Mouse (Mus musculus) testis, adult 10 weeks (tissue): ENCODE data around the gene Hao1. TPM values are rescaled to one million over a fixed set of nuclear protein-coding genes. Genes with fewer than 3 reads are reported as not detected.

ENCODE experiments used
- polyA plus RNA-seq: library from polyadenylated mRNA; stranded (reverse); fragments of 350-450 nt; fragmentation: Illumina TruSeq; extraction: RNeasy Lipid Tissue Mini Kit (QIAGEN cat#74804); gene quantifications from one replicate; pipeline ENCODE4 v1.2.3, GENCODE M21; 2014; ENCODE audit warnings: low read depth, low replicate concordance

Hao1 gene
- polyA plus RNA-seq: 0.87 TPM

DNA sequence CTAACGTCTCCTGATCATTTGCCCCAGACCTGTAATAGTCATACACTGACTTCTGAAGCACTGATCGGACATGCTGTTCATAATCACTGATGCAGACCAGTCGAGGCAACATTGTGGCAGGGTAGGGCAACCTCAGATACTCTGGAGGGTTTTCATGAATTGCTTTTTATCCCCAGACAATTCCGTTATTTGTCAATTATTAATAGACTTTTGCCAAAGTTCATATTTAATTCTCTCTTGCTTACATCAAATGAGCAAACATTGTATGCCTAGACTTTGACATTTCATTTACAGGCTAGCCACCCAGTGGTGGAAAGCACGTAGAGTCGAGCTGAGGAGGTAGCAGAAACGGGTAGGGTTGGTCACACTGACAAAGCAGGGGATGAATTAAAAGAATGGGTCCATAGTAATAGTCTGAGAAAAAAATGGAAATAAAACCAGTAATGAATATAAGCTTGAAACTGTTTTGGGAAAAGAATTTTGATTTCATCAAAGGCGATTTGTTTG, at the start of gene Hao1:
Gene Hao1, minus strand, starts transcription at position 148 of the 507 bp plus-strand sequence.

Other genes with a start within 250 kb of the Hao1 start
- 53.9 TPM for gene Tmx4, start 89.8 kb upstream of the Hao1 start, polyA plus RNA-seq
- 5.0 TPM for gene Plcb1, start 231.7 kb upstream of the Hao1 start, polyA plus RNA-seq